Comparison of ENCODE assay signal across 22 mouse cellular contexts in genomic region chr7:77867518-77867917, GRCm38 (mm10).
DNase-seq lines count a peak whose midpoint lies in the region; ATAC-seq lines count a peak whose summit lies in the region.
"Had no signal": no experiment of that assay in that cellular context is flagged by ENCODE, and none has a peak within 500 bp of the region (broad histone marks: within the 10 kb centered on the region; RNA-seq: fewer than 3 reads in every experiment).

No protein-coding gene starts in this region.

- DNase-seq in embryo, embryonic 10.5 days (ENCODE audit: low spot score), result peak; percentile 7
- DNase-seq in embryo, embryonic 9.5 days (ENCODE audit: extremely low spot score), result no peak
- peak; percentile 29 for DNase-seq in midbrain, embryonic 14.5 days
- DNase-seq in kidney, postnatal 14 days, result no peak
- DNase-seq: adrenal gland, postnatal 10 days; B cell, adult 2 months; cerebellum, adult 11-12 months; cerebellum, adult 9-10 months; cerebellum, postnatal 25 days; gastrocnemius, postnatal 36 days; heart, adult 11 months; heart, postnatal 4 days had no signal

- H3K9me3 ChIP-seq in midbrain, embryonic 14.5 days (ENCODE audit: control insufficient read depth, low read length), result no peaks in the 10 kb centered on the region
- H3K9me3 ChIP-seq in midbrain, embryonic 15.5 days, result no peaks in the 10 kb centered on the region
- no peaks in the 10 kb centered on the region for H3K9me3 ChIP-seq in hindbrain, embryonic 12.5 days (replicated peaks)
- no peaks in the 10 kb centered on the region for H3K9me3 ChIP-seq in hindbrain, embryonic 16.5 days (ENCODE audit: control insufficient read depth, low read length)
- H3K9me3 ChIP-seq in kidney, embryonic 14.5 days (ENCODE audit: control insufficient read depth, low read length), result no peaks in the 10 kb centered on the region
- H3K9me3 ChIP-seq: embryonic facial prominence, embryonic 10.5 days; forebrain, embryonic 15.5 days; heart, embryonic 13.5 days had no signal

- H3K27ac ChIP-seq in midbrain, embryonic 14.5 days (replicated peaks; ENCODE audit: low read depth, low read length), result no peak overlapping the region
- no peak overlapping the region for H3K27ac ChIP-seq in midbrain, embryonic 15.5 days
- no peak overlapping the region for H3K27ac ChIP-seq in hindbrain, embryonic 12.5 days
- no peak overlapping the region for H3K27ac ChIP-seq in hindbrain, embryonic 16.5 days (ENCODE audit: low read depth, low read length)
- H3K27ac ChIP-seq in kidney, embryonic 14.5 days (ENCODE audit: low read depth, low read length), result no peak overlapping the region
- H3K27ac ChIP-seq: embryonic facial prominence, embryonic 10.5 days; forebrain, embryonic 15.5 days; heart, embryonic 13.5 days had no signal

- H3K9ac ChIP-seq in midbrain, embryonic 14.5 days (replicated peaks; ENCODE audit: low read length), result no peak overlapping the region
- no peak overlapping the region for H3K9ac ChIP-seq in midbrain, embryonic 15.5 days
- H3K9ac ChIP-seq in hindbrain, embryonic 12.5 days, result no peak overlapping the region
- H3K9ac ChIP-seq in hindbrain, embryonic 16.5 days (ENCODE audit: low read depth, low read length), result no peak overlapping the region
- H3K9ac ChIP-seq in kidney, embryonic 14.5 days (ENCODE audit: low read depth, low read length), result no peak overlapping the region
- H3K9ac ChIP-seq: forebrain, embryonic 15.5 days; heart, embryonic 13.5 days had no signal

- no peak overlapping the region for H3K4me3 ChIP-seq in midbrain, embryonic 14.5 days (replicated peaks; ENCODE audit: low read depth, low read length)
- H3K4me3 ChIP-seq in midbrain, embryonic 15.5 days, result no peak overlapping the region
- no peak overlapping the region for H3K4me3 ChIP-seq in hindbrain, embryonic 12.5 days
- no peak overlapping the region for H3K4me3 ChIP-seq in hindbrain, embryonic 16.5 days (ENCODE audit: low read length)
- no peak overlapping the region for H3K4me3 ChIP-seq in kidney, embryonic 14.5 days (ENCODE audit: low read length)
- H3K4me3 ChIP-seq: embryonic facial prominence, embryonic 10.5 days; forebrain, embryonic 15.5 days; heart, embryonic 13.5 days had no signal

- no peaks in the 10 kb centered on the region for H3K36me3 ChIP-seq in midbrain, embryonic 14.5 days (ENCODE audit: control insufficient read depth, insufficient read depth, low read length)
- no peaks in the 10 kb centered on the region for H3K36me3 ChIP-seq in midbrain, embryonic 15.5 days (replicated peaks)
- no peaks in the 10 kb centered on the region for H3K36me3 ChIP-seq in hindbrain, embryonic 12.5 days
- no peaks in the 10 kb centered on the region for H3K36me3 ChIP-seq in hindbrain, embryonic 16.5 days (ENCODE audit: control insufficient read depth, insufficient read depth, low read length)
- H3K36me3 ChIP-seq in kidney, embryonic 14.5 days (ENCODE audit: control insufficient read depth, insufficient read depth, low read length), result no peaks in the 10 kb centered on the region
- H3K36me3 ChIP-seq: embryonic facial prominence, embryonic 10.5 days; forebrain, embryonic 15.5 days; G1E; heart, embryonic 13.5 days had no signal

- no peaks in the 10 kb centered on the region for H3K27me3 ChIP-seq in midbrain, embryonic 14.5 days (ENCODE audit: control insufficient read depth, insufficient read depth, low read length)
- H3K27me3 ChIP-seq in midbrain, embryonic 15.5 days (replicated peaks), result no peaks in the 10 kb centered on the region
- no peaks in the 10 kb centered on the region for H3K27me3 ChIP-seq in hindbrain, embryonic 12.5 days
- H3K27me3 ChIP-seq in hindbrain, embryonic 16.5 days (replicated peaks; ENCODE audit: control insufficient read depth, insufficient read depth, low read length), result no peaks in the 10 kb centered on the region; the same call in 1 of the 2 replicates
- H3K27me3 ChIP-seq in kidney, embryonic 14.5 days (ENCODE audit: control insufficient read depth, insufficient read depth, low read length), result no peaks in the 10 kb centered on the region
- H3K27me3 ChIP-seq: forebrain, embryonic 15.5 days; heart, embryonic 13.5 days had no signal

- 30% methylated on average over 4 of the region's 4 CpGs for WGBS in midbrain, embryonic 14.5 days
- 33% methylated on average over 4 of the region's 4 CpGs for whole genome bisulfite sequencing in midbrain, embryonic 15.5 days
- 41% methylated on average over 4 of the region's 4 CpGs for WGBS in hindbrain, embryonic 12.5 days
- WGBS in hindbrain, embryonic 16.5 days, result 20% methylated on average over 4 of the region's 4 CpGs
- whole genome bisulfite sequencing in kidney, embryonic 14.5 days, result 52% methylated on average over 4 of the region's 4 CpGs

- H3K4me1 ChIP-seq in midbrain, embryonic 14.5 days (ENCODE audit: control insufficient read depth, insufficient read depth, low read length), result peaks cover 7% of the 10 kb centered on the region; the same call in 1 of the 2 replicates
- no peaks in the 10 kb centered on the region for H3K4me1 ChIP-seq in midbrain, embryonic 15.5 days
- peaks cover 9% of the 10 kb centered on the region; the same call in 1 of the 2 replicates for H3K4me1 ChIP-seq in hindbrain, embryonic 12.5 days
- no peaks in the 10 kb centered on the region; the same call in 1 of the 2 replicates for H3K4me1 ChIP-seq in hindbrain, embryonic 16.5 days (ENCODE audit: control insufficient read depth, insufficient read depth, low read depth, low read length)
- no peaks in the 10 kb centered on the region for H3K4me1 ChIP-seq in kidney, embryonic 14.5 days (ENCODE audit: control insufficient read depth, insufficient read depth, low read length)
- H3K4me1 ChIP-seq: embryonic facial prominence, embryonic 10.5 days; heart, embryonic 13.5 days had no signal

- ATAC-seq in midbrain, embryonic 14.5 days (ENCODE audit: low FRiP score, low TSS enrichment), result no peak
- no peak for ATAC-seq in midbrain, embryonic 15.5 days (replicated peaks)
- peak; percentile 85 for ATAC-seq in hindbrain, embryonic 12.5 days (ENCODE audit: low FRiP score)
- ATAC-seq in hindbrain, embryonic 16.5 days, result peak; percentile 60
- ATAC-seq in kidney, embryonic 14.5 days (ENCODE audit: low FRiP score, low TSS enrichment), result no peak
- ATAC-seq: CD4-positive, CD25-positive, alpha-beta regulatory T cell, adult 4 months; forebrain, embryonic 15.5 days; inflammation-experienced regulatory T-cells, adult 6 months had no signal

- no peak overlapping the region for H3K4me2 ChIP-seq in midbrain, embryonic 14.5 days (ENCODE audit: low read length)
- no peak overlapping the region for H3K4me2 ChIP-seq in midbrain, embryonic 15.5 days
- no peak overlapping the region for H3K4me2 ChIP-seq in hindbrain, embryonic 12.5 days (replicated peaks)
- H3K4me2 ChIP-seq in hindbrain, embryonic 16.5 days (ENCODE audit: low read length), result no peak overlapping the region
- no peak overlapping the region for H3K4me2 ChIP-seq in kidney, embryonic 14.5 days (replicated peaks; ENCODE audit: low read depth, low read length)
- H3K4me2 ChIP-seq: forebrain, embryonic 15.5 days; heart, embryonic 13.5 days had no signal

Comparison
In these comparisons a context has a peak if more than half of its experiments do, and no peak if none do; other contexts are left out.
1. DNase-seq: peak in embryo, embryonic 10.5 days (single experiment) and midbrain, embryonic 14.5 days (single experiment); none in embryo, embryonic 9.5 days (single experiment) and kidney, postnatal 14 days (single experiment).
2. ATAC-seq: peak in hindbrain, embryonic 12.5 days (single experiment) and hindbrain, embryonic 16.5 days (single experiment); none in midbrain, embryonic 14.5 days (single experiment), midbrain, embryonic 15.5 days (single experiment) and kidney, embryonic 14.5 days (single experiment).